Mouse (Mus musculus) neutrophil, adult 83 days (primary cell): Measurements from ENCODE around the gene Gm21650. TPM values are rescaled to one million over a fixed set of nuclear protein-coding genes. Genes with fewer than 3 reads are reported as not detected.

Experiments
- total RNA-seq, 2 experiments: library from RNA; stranded (reverse); gene quantifications; one replicate each; pipeline ENCODE4 v1.2.4; 2023

Gene Gm21650
- not detected for total RNA-seq

DNA sequence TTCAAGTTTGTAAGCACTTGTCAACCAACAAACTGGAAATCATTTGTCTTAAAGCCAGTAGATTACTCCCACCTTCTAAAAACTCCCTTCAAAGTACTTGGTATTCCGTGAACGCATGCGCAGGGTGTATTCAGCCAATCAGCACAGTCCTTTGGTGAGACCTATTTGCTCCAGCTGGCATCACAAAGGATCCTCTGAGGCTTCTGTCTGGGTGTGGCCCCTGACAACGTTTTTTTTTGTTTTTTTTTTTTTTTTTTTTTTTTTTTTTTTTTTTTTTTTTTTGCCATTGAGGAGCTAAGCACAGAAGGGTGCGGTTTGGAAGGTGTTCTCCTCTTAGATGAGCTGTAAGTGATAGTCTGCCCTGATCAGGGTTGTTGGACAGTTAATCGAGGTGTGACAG is at the start of gene Gm21650:
Gm21650 (plus strand) TSS at position 301 of the 400 bp plus-strand sequence.

